16 mouse cellular contexts compared by ENCODE assay signal in the genomic region with DNA sequence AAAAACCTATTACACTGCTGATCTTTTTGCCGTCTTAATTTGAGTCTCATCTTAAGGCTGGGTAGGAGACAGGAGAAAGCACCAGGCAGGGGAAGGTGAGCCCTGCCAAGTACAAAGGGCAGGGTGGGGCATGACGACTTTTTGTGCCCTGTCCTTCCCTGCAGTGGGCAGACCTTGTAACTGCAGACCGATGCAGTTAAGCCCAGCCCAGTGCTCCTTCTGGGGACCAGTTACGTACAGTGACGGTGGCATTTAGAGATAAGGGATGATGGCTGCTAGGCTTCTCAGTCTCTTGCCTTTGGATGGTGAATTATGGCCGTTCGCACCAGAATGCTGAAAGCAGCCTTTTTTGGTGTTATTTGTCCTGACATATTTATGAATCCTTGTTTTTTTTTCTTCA. TPM values are rescaled to one million over a fixed set of nuclear protein-coding genes. Genes with fewer than 3 reads are reported as not detected.
DNase-seq lines count a peak whose midpoint lies in the region; ATAC-seq lines count a peak whose summit lies in the region.
"Had no signal": no experiment of that assay in that cellular context is flagged by ENCODE, and none has a peak within 500 bp of the region (broad histone marks: within the 10 kb centered on the region; RNA-seq: fewer than 3 reads in every experiment).

No protein-coding gene starts in this region.

- H3K4me3 ChIP-seq in liver, embryonic 15.5 days (replicated peaks) = 0 out of 2 replicates have a peak overlapping the region, but pooled peaks have one; percentile 18
- H3K4me3 ChIP-seq in stomach, embryonic 15.5 days (replicated peaks) = no peak overlapping the region
- H3K4me3 ChIP-seq in forebrain, embryonic 15.5 days = no peak overlapping the region
- H3K4me3 ChIP-seq: heart, embryonic 13.5 days; midbrain, embryonic 12.5 days had no signal

- ATAC-seq in erythroid progenitor cell, adult 5-6 weeks (replicated peaks; ENCODE audit: low FRiP score, poor library complexity, severe bottlenecking) = peak; percentile 89
- peak; percentile 93 for ATAC-seq in liver, embryonic 15.5 days (ENCODE audit: insufficient read depth)
- ATAC-seq in stomach, embryonic 15.5 days (ENCODE audit: insufficient read depth, low FRiP score, low read depth) = peak; percentile 77; the same call in 1 of the 2 replicates
- ATAC-seq in forebrain, embryonic 15.5 days (replicated peaks) = no peak
- ATAC-seq: forebrain, postnatal 0 days; Patski had no signal

- H3K36me3 ChIP-seq in liver, embryonic 15.5 days (replicated peaks) = peaks cover 98% of the 10 kb centered on the region
- peaks cover 31% of the 10 kb centered on the region for H3K36me3 ChIP-seq in stomach, embryonic 15.5 days
- peaks cover 10% of the 10 kb centered on the region for H3K36me3 ChIP-seq in forebrain, embryonic 15.5 days

- H3K27me3 ChIP-seq in liver, embryonic 15.5 days = no peaks in the 10 kb centered on the region
- H3K27me3 ChIP-seq in stomach, embryonic 15.5 days (replicated peaks) = no peaks in the 10 kb centered on the region
- H3K27me3 ChIP-seq in forebrain, embryonic 15.5 days = no peaks in the 10 kb centered on the region
- H3K27me3 ChIP-seq: heart, embryonic 13.5 days; midbrain, embryonic 12.5 days; Patski had no signal

- H3K4me2 ChIP-seq in liver, embryonic 15.5 days = peak overlapping the region; percentile 51
- no peak overlapping the region for H3K4me2 ChIP-seq in stomach, embryonic 15.5 days
- no peak overlapping the region for H3K4me2 ChIP-seq in forebrain, embryonic 15.5 days (replicated peaks)
- H3K4me2 ChIP-seq: heart, embryonic 13.5 days; midbrain, embryonic 12.5 days had no signal

- peak overlapping the region; percentile 41 for H3K9ac ChIP-seq in liver, embryonic 15.5 days
- H3K9ac ChIP-seq in stomach, embryonic 15.5 days = no peak overlapping the region
- no peak overlapping the region for H3K9ac ChIP-seq in forebrain, embryonic 15.5 days (replicated peaks)
- H3K9ac ChIP-seq: forebrain, postnatal 0 days; heart, embryonic 13.5 days; midbrain, embryonic 12.5 days had no signal

- H3K27ac ChIP-seq in liver, embryonic 15.5 days (replicated peaks) = peak overlapping the region; percentile 88
- no peak overlapping the region for H3K27ac ChIP-seq in stomach, embryonic 15.5 days
- no peak overlapping the region for H3K27ac ChIP-seq in forebrain, embryonic 15.5 days (replicated peaks)
- H3K27ac ChIP-seq: heart, embryonic 13.5 days; midbrain, embryonic 12.5 days had no signal

- H3K4me1 ChIP-seq in liver, embryonic 15.5 days (replicated peaks) = peaks cover 56% of the 10 kb centered on the region
- no peaks in the 10 kb centered on the region for H3K4me1 ChIP-seq in stomach, embryonic 15.5 days
- no peaks in the 10 kb centered on the region for H3K4me1 ChIP-seq in forebrain, embryonic 15.5 days
- H3K4me1 ChIP-seq: heart, embryonic 13.5 days; midbrain, embryonic 12.5 days had no signal

- WGBS in liver, embryonic 15.5 days (ENCODE audit: insufficient replicate concordance) = 29% methylated on average over 7 of the region's 7 CpGs
- 71% methylated on average over 7 of the region's 7 CpGs for WGBS in stomach, embryonic 15.5 days
- WGBS in forebrain, embryonic 15.5 days = 88% methylated on average over 7 of the region's 7 CpGs

- no peaks in the 10 kb centered on the region for H3K9me3 ChIP-seq in liver, embryonic 15.5 days (replicated peaks)
- no peaks in the 10 kb centered on the region for H3K9me3 ChIP-seq in stomach, embryonic 15.5 days
- H3K9me3 ChIP-seq in forebrain, embryonic 15.5 days = no peaks in the 10 kb centered on the region
- H3K9me3 ChIP-seq: heart, embryonic 13.5 days; midbrain, embryonic 12.5 days had no signal

- DNase-seq in kidney, adult 9 months = peak; percentile 48
- DNase-seq in kidney, adult 11 months = no peak
- no peak for DNase-seq in right cerebral cortex, postnatal 14 days
- no peak for DNase-seq in cerebellum, postnatal 36 days
- DNase-seq: cerebellum, adult 11-12 months; forebrain, postnatal 0 days; gastrocnemius, postnatal 10 days; kidney, postnatal 14 days; layer of hippocampus, adult 9-11 months had no signal

RNA-seq across cellular contexts. Expression of gene Aldh9a1, which starts 18.7 kb away (rescaled TPM):
- 13.0 and 20.1 TPM in 2 replicates for total RNA-seq in erythroid progenitor cell, adult 5-6 weeks (2015; ENCODE audit: low replicate concordance)
- total RNA-seq in erythroid progenitor cell, adult 5-6 weeks (2017; ENCODE audit: low replicate concordance) = 9.4 and 11.8 TPM in 2 replicates
- polyA plus RNA-seq in liver, embryonic 15.5 days (2015; fragmentation: Nextera tagmentation; extraction: Ambion mirVana) = 72.7 and 75.1 TPM in 2 replicates
- 77.1 and 92.8 TPM in 2 replicates for polyA plus RNA-seq in stomach, embryonic 15.5 days (2015; fragmentation: Nextera tagmentation; extraction: Ambion mirVana)
- polyA plus RNA-seq in forebrain, embryonic 15.5 days (2015; fragmentation: Nextera tagmentation; extraction: Ambion mirVana) = 26.4 and 29.5 TPM in 2 replicates

RNA-seq across cellular contexts. Expression of gene Mgst3, which starts 25.1 kb away (rescaled TPM):
- total RNA-seq in erythroid progenitor cell, adult 5-6 weeks (2015; ENCODE audit: low replicate concordance) = 406 and 410 TPM in 2 replicates
- total RNA-seq in erythroid progenitor cell, adult 5-6 weeks (2017; ENCODE audit: low replicate concordance) = 298 and 328 TPM in 2 replicates
- polyA plus RNA-seq in liver, embryonic 15.5 days (2015; fragmentation: Nextera tagmentation; extraction: Ambion mirVana) = 392 and 404 TPM in 2 replicates
- 184 and 224 TPM in 2 replicates for polyA plus RNA-seq in stomach, embryonic 15.5 days (2015; fragmentation: Nextera tagmentation; extraction: Ambion mirVana)
- 95.3 and 98.6 TPM in 2 replicates for polyA plus RNA-seq in forebrain, embryonic 15.5 days (2015; fragmentation: Nextera tagmentation; extraction: Ambion mirVana)
